Mouse (Mus musculus): ENCODE data around the gene Vmn1r236.

The Vmn1r236 gene

DNA sequence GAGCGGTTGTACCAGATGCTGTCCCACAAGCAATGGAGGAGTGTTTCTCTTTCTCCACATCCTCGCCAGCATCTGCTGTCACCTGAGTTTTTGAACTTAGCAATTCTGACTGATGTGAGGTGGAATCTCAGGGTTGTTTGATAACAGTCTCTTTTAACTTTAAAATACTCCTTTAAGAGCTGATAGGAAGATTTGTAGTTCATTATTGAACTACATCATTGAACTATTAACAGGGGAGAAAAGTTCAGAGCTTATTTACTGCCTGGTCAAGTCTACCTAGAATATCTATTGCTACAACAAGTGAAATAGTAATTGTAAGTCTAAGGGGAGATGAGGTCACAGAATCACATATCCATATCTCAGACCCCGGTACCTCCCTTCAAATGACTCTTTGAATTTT, at the start of gene Vmn1r236:
Vmn1r236 (plus strand) TSS at position 301 of the 400 bp plus-strand sequence.
- no peak for DNase-seq

DNA sequence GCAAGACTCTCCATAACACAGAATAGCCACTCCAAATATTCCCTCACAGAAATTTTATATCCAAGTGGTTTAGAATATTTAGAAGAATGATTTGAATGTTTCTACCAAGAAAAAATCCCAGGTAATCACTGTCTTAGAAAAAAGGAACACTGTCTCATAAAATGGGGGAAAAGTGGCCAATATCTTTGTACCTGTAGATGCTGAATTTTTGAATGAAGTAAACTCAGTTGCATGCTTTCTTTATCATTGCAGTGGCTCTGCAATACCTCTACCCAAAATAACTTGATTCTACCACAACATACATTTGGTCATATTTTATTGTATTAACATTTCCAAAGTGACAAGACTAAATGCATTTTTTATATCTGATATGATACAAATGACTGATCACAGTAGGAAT, 26.6 kb upstream of the Vmn1r236 start, which contains the start of gene Vmn1r235:
Vmn1r235 (plus strand) TSS at position 301 of the 400 bp plus-strand sequence.
- DNase-seq, result no peak

DNA sequence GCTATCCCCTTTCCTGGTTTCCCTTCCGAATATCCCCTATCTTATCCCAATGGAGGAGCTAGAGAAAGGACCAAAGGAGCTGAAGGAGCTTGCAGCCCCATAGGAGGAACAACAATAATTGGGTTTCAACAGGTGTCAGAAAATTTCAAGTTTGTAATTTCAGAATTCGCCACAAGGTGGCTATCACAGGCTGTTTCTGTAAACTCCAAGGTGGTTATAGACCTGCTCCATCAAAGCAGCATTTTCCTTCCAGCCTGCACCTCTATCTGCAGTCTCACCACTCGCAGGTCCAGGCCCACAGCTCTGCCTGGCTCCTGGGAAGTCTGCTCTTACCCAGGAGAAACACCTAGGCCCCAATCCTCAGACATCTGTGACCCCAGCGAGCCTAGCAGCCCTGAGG, 10.6 kb upstream of the Vmn1r236 start:
- DNase-seq, result peak; percentile 63

DNA sequence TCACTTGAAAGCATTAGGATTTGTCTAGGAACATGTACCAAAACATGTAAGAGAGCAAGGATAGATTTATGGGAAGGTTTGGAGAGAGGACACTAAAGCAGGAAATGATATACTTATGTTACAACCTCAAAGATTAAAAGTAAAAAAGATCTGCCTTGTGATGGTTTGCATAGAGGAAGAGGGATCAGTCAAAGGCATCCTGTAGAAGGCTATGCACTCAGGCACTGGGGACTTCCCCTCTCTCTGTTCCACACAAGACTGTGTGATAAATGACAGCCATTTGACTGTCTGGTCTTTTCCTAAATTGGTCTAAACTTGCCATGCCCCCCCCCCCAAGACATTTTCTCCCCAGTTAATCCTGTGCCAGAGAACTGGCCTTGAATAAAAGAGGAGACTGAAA, 1.7 kb downstream of the Vmn1r236 start:
- DNase-seq, result no peak

DNA sequence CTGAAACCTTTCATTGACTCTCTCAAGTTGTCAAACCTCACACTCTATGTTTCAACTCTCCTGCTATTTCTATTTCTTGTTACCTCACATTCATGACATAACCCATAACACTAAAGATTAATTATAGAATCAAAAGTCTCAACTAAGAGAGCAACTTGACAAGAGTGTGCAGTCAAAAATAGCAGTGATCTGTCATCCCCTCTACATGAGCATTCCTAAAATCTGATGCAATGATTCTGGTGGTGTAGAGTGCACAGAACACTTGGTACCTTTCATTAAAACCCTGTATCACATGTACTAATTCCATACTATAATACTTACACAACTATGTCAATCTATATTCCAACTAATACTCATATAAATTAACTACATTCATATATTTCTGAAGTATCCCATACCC, 7.0 kb downstream of the Vmn1r236 start:
- no peak for DNase-seq

DNA sequence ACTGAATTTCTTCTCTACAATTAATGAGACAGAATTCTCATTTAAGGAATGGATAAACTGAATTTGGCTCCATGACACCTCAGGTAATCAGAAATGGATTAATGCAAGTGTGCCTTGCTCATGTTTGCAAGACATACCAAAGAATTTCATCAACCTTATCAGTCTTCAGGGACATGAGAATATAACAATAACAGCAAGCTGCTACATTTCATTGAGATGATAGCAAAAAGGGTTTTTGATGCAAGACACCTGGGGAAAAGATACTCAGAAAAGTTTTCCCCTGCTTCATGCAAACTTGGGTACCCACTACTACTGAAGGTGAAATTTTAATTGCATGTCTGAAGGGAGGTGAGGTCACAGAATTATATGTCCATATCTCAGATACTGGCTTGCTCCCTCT, 28.8 kb downstream of the Vmn1r236 start, which contains the start of gene Vmn1r237:
Vmn1r237 (plus strand) TSS at position 301 of the 400 bp plus-strand sequence.
- DNase-seq, result no peak

Measured in lung, postnatal 10 days (tissue).